Mouse (Mus musculus): ENCODE results near the gene Ush1c. TPM values are rescaled to one million over a fixed set of nuclear protein-coding genes. Genes with fewer than 3 reads are reported as not detected.

Ush1c gene
- polyA plus RNA-seq, 1 experiment from 2014 or later = not detected

Other genes with a start within 250 kb of the Ush1c start
- gene Abcc6, start 208.2 kb downstream of the Ush1c start, polyA plus RNA-seq (2018) = not detected in 3 replicates
- 15.9 to 40.2 TPM (median 19.6 TPM) in 3 replicates for gene Nomo1, start 204.8 kb downstream of the Ush1c start, polyA plus RNA-seq (2018)
- not detected in 3 replicates for gene Kcnj11, start 137.7 kb downstream of the Ush1c start, polyA plus RNA-seq (2018)
- gene Abcc8, start 58.5 kb downstream of the Ush1c start, polyA plus RNA-seq (2018) = not detected in 3 replicates
- not detected in 3 replicates for gene Otog, start 2.5 kb upstream of the Ush1c start, polyA plus RNA-seq (2018)
- gene Myod1, start 138.0 kb upstream of the Ush1c start, polyA plus RNA-seq (2018) = not detected in 3 replicates
- gene Kcnc1, start 158.0 kb upstream of the Ush1c start, polyA plus RNA-seq (2018) = not detected in 3 replicates